Mouse (Mus musculus): ENCODE results near the gene Klf2.

Gene Klf2

DNA sequence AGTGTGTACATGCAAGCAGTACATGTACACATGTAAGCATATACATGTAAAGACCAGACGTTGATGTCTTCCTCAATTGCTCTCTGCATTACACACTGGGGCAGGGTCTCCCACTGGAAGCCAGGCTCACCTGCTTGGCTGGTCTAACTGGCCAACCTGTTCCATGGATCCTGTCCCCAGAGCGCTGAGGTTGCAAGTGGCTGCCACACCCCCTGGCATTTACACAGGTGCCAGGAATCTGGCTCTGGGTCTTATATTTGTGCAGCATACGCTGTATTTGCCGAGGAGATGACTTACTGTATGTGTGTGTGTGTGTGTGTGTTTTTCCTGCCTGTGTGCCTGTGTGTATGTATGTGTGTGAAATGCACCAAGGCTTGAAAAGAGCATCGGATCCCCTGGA lies 11.9 kb upstream of the Klf2 start:
- no peak for DNase-seq

DNA sequence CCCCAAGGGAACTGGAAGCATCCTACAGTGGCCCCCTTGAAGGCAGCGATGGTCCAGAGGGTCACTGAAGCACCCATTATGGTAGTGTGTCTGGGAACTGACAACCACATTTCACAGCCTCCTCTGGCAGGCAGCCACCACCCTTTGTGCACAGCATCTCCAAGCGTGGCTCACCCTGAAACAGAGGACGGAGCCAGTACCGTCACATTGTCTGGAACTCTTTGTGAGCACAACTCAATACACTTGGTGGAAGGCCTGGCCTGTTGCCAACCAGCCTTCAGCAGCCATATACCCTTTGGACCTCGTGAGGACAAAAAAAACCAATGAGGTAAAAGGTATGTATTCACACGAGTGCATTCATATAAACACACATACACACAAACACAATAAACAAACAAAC lies 10.6 kb upstream of the Klf2 start:
- peak; percentile 24 to 40 for DNase-seq

DNA sequence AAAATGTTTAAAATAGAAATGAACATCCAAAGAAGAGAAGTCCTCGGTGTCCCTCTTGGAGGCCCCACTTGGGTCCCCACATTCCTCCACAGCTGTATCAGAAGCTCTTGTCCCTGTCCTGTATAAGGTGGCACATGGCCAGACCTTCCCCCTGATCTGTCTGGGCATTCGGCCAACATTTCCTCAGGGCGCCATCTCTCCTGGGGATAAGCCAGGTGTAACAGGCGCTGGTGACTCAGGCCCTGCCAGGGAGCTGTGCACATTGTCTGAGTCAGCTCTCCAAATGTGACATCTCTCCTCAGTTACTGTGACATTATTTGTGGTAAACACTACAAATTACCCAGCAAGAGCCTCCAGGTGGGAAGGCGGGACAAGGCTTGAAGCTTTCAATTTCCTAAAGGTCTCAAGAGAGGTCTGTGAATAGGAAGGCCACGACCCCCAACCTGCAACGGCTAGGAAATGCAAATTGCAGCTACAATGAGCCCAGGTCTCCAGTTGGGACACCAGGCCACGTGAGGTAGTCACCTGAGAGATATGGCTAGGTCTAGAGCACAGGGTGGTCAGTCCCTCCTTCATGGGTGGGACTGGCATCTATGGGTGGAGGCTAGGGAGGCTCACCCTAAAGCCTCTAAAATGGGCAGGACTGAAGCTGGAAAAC lies 7.9 kb upstream of the Klf2 start:
- DNase-seq, result peak; percentile 85 to 86

DNA sequence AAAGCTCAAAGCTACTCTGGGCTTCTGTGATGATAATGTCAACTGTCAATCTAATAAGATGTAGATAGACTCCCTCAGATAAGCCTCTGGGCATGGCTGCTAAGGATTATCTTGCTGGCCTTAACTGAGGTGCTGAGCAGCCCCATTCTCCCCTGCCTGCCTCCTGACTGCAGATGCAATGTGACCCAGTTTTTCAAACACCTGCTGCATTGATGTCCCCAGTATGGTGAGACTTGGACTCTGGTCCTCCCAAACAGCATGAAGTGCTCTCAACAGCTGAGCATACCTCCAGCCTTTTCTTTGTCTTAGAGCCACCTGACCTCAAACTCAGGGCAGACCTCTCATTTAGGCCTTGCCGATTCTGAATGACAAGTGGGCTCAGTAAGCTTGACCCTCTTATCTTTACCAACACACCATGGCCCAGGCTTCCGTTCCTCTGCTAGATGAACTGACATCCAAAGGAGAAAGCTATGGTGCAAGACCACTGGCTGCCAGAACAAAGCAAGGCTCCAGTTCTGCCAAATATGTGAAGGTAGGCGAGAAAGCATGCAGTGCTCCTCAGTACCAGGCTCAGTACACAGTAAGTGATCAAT lies 5.8 kb upstream of the Klf2 start:
- DNase-seq, result no peak

DNA sequence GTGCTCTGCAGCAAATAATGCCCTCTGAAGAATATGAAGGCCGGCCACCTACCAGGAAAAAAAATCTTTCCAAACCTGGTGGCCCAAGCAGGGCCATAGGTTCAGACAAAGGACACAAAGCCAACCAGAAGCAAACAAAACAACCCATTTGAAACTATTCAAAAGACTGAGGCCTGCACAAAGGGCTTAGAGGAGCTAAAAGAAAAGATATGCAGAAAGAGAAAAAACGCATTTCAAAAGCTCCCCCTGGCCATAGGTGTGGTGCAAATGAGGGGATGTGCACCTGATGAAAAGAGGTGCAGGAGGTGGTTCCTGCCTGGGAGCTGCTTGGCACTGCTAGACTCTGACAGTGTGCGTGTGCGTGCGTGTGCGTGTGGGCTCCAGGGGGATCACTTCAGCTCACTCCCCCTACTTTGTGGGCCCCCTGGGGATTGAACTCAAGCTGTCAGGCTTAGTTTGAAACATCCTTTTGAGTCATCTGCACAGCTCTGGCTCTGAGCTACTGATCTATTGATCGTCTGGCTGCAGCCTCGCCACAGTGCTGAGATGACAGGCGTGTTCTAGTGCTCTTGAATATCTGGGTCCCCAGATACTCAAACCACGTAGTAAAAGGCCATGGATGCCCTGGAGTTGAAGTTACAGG lies 2.7 kb upstream of the Klf2 start:
- no peak for DNase-seq

DNA sequence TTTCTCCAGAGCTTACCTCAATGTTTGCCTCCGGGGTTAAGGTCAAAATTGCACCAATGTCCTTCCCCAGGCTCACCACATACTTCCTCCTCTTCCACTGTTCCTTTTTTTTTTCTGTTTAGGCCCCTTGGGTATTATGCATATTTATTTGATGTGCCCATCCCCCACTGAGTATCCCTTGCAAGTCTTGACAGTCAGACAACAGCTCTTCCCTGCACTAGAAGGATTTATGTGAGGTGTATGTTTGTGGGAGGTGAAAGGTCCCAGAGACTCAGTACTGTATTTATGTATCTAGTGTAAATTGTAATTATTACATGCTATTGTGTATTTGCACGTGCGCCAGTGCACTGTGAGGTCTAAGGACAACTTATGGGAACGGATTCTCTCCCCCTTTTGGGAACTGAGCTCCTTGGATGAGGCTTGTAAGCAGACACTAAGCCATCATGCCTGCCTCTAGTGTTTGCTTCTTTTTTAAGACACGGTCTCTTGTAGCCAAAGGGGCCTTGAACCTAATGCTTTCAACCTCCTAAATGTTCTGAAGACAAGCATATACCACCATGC lies 1.0 kb upstream of the Klf2 start:
- no peak for DNase-seq

DNA sequence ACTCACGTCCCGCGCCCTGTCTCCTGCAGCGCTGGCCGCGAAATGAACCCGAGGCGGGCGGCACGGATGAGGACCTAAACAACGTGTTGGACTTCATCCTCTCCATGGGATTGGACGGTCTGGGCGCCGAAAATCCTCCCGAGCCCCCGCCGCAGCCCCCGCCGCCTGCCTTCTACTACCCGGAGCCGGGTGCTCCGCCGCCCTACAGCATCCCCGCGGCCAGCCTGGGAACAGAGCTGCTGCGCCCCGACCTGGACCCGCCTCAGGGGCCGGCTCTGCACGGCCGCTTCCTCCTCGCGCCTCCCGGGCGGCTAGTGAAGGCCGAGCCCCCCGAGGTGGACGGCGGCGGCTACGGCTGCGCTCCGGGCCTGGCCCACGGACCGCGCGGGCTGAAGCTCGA lies 564 bp downstream of the Klf2 start:
- no peak for DNase-seq

DNA sequence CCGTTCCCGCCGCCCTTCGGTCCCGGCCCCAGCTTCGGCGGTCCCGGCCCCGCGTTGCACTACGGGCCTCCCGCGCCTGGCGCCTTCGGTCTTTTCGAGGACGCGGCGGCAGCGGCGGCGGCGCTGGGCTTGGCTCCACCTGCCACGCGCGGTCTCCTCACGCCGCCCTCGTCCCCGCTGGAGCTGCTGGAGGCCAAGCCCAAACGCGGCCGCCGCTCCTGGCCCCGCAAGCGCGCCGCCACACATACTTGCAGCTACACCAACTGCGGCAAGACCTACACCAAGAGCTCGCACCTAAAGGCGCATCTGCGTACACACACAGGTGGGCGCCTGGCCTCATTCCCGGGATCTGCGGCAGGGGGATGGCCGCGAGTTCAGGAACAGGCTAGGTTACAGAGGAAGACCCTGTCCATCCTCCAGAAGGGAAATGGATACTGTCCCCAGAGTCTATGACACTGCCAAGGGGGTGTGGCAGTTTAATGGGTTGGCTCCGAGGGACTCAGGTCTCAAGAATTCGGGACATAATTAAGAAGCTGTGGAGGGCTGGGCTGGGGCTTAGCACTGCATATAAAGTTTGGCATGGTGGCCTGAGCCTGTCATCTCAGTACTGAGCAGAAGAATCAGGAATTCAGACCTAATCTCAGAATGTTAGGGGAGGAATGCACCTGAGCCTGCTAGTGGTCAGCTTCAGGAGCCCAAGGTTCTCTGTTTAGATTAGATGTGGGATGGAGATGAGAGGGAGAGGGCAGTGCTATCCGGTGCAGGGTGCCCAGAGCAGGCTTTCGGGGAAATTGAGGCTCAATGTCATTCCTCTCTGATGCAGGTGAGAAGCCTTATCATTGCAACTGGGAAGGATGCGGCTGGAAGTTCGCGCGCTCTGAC lies 1.3 kb downstream of the Klf2 start:
- peak in 1 of 2 experiments; percentile 33 for DNase-seq

DNA sequence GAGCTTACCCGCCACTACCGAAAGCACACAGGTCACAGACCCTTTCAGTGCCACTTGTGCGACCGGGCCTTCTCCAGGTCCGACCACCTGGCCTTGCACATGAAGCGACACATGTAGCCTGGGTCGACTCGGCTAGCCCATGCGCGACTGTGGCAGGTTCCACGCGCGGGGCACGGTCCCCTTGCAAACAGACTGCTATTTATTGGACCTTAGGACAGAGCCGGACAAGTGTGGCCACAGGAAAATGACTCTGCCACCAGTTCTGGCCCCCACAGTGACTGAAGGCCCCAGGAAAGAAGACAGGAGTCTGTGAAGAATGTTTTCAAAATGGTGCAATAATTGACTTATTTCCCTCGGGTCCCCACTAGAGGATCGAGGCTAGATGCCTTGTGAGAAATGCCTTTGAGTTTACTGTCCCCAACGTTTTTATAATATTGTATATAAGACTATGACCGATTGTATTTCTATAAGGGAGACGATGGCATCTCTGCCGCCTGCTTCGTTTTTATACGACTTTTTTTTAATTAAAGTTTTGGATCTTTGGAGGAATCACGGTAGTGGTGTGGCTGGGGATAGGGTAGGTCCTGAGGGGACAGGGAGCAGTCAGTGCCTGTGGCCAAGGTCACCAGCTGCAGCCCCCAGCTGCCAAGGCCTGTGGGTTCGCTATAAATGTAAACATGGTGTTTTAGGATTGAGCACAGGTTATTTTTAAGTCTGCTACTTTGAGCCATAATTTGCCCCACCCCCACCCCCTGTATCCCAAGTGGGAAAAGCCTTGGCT lies 2.2 kb downstream of the Klf2 start:
- DNase-seq, result no peak

DNA sequence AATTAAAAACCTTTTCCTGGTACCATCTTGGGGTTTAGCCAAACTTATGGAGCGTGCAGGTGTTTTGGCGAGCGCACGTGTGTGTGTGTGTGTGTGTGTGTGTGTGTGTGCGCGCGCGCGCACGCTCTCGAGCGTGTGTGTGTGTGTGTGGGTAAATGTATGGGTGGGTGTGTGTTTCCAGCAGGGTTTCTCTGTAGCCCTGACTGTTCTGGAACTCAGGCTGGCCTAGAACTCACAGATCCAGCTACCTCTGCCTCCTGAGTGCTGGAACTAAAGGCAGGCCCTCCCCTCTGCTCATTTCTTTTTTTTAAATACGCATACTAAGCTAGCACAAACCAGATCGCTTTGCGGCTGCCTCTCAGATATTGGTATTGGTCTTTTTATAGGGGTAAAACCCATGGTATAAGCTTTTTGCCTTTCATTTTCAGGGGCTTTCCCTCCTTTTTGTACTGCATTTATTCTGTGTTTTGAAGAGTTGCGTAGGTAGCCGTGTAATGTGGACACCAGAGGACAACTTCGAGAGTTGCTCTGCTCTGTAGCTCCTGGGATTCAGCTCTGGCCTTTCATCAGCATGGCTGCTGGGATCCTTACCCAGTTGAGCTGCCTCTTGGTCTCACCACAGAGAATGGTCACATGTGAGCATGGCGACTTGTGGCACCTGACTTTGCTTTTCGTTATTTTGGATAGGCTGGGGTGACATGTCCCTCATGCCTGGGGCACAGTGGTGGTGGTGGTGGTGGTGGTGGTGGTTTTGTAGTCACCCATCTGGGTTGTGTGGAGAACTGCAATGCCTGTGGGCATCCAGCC lies 3.0 kb downstream of the Klf2 start:
- DNase-seq, result no peak

DNA sequence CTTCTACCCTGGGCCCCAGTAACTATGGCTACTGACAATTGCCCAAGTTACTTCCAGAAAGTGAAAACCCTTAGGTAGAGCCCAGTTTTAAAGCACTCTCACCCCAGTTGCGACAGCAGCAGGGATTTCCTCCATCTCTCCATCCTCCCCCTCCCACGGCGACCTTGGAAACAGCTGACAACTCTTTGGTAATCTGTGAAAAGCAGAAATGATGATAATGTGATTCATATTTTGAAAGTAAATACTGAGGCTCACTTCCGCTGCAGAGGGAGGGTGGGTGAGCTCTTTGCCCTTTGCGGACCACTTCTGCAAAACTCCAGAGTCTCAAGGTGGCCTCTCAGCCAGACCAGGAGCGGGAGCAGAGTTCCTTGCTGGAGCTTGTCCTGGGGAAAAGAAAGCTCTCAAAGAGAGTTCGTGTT lies 3.6 kb downstream of the Klf2 start:
- no peak for DNase-seq

DNA sequence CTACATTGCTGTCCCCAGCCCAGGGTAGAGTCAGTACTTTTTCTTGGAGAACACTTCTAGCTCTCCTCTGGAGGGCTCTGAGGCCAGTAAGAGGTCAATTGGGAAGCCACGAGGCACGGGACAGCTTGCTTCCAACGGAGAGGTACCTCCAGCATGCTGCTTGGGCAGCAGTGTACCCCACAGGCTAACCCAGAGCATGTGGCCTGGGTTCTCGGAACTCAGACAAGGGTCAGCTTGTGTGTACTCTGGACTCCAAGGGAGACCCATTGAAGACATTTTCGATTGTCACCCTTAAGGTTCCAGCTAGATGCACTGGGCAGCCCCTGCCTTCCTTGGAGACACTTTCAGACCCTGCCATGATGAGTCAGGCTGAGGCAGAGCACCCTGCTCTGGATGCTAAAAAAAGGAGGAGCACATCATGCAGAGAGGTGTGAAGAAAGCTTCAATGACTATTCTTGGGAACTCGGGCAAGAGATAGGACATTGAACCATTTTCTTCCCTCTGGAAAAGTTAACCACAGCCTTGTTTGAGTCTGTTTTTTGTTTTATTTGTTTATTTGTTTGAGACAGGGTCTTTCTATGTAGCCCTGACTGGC lies 4.4 kb downstream of the Klf2 start:
- DNase-seq, result no peak

DNA sequence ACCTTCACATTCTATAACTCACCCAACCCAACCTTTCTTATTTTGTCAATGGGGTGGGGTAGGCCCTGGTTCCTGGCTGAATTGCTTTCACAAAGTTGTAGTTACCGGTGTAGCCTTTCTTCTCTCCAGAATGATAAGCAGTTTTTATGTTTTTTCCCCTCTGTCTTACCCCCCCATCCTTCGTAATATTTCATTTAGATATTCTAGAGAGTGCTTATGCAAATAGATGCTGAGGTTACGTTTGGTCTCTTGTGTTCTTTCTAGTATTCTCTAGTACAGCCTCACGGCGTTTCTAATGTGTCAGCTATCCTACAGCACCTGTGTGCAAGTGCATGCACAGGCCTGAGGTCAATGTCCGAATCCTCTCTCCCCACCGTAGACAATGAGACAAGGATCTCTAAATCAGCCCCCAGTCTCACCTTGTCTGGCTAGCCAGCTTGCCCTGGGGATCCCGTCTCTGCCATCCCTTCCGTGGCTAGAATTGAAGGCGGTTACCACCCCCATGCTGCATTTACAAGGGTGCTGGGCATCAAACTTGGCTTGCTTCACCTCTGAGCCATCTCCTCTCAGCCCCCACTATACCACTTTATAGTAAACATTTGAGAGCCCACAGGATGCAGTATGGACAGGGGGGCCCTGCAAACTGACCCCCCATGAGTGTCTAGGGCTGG lies 5.3 kb downstream of the Klf2 start:
- no peak for DNase-seq

DNA sequence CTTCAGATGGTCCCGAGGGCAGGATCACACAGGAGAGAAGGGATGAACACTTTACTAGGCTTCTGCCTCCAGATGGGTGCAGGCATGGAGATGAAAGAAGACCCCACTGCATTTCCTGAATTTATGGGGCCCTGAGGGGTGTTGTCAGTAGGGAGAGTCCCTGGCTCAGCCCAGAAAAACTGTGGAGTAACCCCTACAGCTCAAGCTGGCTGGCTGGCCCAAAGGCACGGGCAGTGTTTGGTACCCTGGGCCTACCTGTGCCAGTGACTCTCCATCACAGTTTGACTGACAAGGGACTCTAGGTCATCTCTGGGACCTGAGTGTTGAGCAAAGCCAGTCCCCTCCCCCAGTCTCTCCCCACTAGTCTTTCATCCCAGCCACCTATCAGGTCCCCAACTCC lies 5.9 kb downstream of the Klf2 start:
- DNase-seq, result no peak

DNA sequence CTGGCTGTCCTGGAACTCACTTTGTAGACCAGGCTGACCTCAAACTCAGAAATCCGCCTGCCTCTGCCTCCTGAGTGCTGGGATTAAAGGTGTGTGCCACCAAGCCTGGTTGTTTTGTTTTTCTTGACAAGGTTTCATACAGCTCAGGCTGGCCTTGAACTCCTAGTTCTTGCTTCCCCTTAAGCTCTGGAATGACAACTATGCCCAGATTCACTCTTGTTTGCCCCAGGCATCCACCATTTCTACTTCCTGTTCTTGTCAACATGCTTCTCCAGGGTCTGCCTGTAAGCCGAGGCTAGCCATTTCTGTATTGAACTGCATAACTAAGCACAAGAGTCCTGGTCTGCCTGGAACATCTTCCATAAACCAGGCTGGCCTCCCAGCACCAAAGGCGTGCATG lies 10.3 kb downstream of the Klf2 start:
- DNase-seq, result no peak

DNA sequence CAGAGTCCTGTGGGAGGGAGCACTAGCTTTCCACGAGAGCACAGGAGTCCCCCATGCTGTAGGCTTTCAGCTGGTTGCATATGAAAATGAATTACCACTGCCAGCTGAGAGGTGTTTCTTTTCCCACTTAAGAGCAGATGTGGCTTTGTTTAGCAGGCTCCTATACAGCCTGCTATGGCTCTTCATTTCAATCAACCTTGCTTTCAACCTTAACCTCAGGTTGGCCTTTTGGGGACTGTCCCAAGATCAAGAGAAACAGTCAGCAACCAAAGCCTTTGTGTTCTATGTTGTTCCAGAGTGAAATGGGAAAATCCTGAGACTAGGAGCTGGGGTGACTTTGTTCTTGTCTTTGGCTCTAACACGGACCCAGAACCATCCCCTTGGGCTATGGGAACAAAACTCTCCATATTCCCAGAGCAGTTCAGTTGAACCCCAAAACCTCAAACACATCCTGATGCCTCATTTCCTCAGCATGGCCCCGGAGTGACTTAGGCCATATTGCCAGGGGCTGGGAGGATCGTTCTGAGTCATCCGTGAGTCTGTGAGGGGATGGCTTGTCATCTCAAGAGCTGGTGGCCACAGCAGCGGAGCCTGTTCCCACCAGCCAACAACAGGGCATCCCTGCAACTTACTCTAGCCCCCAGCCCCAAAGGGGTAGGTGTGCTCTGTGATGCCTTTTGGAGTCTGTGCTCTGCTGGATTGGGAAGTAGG lies 12.1 kb downstream of the Klf2 start:
- no peak for DNase-seq

DNA sequence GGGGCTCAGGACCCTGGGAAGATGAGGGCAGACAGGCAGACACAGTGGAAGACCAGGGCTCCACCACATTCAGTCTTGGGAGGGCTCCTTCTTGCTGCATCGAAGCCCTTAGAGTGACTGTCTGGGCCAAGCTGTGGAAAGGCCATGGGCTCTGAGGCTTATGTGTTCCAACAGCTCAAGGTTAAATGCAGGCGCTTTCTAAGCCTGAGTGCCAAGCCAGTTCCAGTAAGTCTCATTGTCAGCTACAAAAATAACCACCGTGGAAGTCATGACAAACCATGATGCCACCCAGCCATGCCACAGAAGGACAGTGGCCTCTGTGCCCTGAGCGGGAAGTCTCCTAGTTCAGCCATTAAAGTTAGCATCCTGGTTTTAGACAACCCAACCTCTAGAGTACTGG lies 12.8 kb downstream of the Klf2 start:
- DNase-seq, result no peak

DNA sequence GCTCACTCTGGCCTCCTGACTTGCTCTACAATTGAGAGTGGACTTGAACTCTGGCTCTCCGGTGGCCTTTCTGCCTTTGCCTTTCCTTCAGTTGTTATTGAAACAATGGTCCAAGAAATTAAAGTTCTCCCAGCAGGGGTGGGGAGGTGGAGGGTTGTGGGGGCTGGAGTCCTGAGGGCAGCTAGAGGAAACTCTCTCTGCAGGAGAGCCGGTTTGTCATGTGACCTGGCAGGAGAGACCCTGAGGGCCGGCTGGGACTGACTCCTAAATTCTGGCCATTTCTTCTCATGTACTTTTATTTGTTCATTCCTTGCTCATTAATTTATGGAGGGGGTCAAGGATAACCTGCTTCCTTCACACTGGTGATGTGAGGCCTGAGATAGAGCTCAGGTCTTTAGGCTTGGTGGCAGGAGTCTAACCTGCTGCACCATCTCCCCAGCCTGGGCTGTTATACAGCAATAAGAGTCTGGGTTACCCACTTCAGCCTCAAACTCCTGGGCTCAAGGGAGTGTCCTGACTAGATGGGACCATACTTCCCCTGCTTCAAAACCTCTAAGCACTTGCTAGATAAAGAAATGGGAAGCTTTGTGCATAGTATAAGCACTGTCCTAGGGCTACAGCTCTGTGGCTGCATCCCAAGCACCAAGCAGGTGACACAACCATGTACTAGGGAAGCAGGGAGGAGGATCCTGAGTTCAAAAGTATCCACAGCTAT lies 14.8 kb downstream of the Klf2 start:
- DNase-seq, result no peak

DNA sequence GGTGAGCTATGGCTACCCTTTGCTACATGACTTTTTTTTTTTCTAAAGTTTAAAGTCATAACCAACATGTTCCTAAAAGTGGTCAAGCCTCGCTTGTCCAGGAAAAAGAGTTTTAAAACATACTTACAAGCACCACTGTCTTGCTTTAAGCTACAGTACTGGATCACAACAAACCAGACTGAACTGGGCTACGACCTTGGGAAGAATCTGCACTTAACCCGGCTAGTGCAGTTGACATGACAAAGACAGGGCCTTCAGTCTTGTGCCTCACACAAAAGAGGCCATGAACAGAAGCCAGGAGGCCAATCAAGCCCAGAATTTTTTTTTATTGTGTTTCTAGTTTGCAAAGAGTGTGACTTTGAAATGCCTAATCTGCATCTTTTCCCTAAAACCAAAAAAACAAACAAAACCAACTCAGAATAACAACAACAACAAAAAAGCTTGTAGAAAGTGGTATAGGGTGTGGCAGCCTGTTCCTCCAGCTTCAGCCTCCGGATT lies 15.4 kb downstream of the Klf2 start:
- DNase-seq, result no peak
